Mouse (Mus musculus): ENCODE measurements around the gene Arl8b.
"Not testable (repeated sequence)": the region's sequence is repeated elsewhere in the genome, so short reads cannot be mapped to it uniquely, and the experiment has no call there.

The Arl8b gene

GRCm38 (mm10) chr6:108833963-108834697 lies 51.2 kb downstream of the Arl8b start:
- no peak for DNase-seq (ENCODE audit: inconsistent ontology term)

DNA sequence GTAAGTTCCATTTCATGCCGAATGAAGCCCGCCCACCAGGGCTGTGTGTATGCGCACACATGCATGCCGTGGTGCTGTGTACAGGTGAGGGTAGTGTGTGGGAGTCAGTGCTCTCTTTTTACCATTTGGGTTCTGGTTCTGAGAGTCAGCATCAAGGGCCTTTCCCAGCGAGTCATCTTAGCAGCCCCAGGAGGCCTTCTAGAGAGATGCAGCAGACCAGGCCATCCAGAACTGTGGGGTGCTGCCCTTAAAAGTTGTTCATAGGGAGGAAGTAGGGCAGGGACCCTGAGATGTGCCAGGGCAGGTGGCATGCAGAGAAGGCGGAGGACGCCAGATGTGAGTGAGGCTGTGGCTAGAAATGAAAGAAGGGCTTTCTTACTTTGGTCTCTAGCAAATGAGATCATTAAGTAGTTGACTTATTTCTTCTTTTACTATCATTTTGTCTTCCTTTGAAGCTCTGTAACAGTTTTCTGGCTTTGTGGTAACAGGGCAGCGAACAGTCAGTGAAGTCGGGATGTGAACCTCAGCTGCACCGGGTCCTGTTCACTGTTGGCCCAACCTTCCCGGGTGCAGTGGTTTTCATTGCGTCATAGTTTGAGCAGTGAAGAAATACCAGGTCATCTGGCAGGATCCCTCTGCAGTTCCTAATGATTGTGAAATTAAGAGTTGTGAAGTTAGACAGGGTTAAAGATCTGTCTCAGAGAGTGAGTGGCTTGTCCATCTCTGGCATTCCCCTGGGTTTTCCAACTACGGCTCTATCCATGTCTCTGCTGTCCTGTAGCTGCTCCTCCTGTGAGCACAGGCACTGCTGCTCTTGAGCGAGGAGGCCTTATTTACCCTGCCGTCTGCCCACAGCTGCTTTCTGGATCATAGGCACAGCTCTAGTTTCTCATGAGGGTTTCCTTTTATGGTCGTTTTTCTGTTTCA lies 53.1 kb downstream of the Arl8b start:
- no peak for DNase-seq (ENCODE audit: inconsistent ontology term)

- no peak for DNase-seq (ENCODE audit: inconsistent ontology term)
These were observed 54.2 kb downstream of the Arl8b start for GRCm38 (mm10) chr6:108837081-108837480.

GRCm38 (mm10) chr6:108837958-108838357 lies 55.1 kb downstream of the Arl8b start:
- no peak for DNase-seq (ENCODE audit: inconsistent ontology term)

DNA sequence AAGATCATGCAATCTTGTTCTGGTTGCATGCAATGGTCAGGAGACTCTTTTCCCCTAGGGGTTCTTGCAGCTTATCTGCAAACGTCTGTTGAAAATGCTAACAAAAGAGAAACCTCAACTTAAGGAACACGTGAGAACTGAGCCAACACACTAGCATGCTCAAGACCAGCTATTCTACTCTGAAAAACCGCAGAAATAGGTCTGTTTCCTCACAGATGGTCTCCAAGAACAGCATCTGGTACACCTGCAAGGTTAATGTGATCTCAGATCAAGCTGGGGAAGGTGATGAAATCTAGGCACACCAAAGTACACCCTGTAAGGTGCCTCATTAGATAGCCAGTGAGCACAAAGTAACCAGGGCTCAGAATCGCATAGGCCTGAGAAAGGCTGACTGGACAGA lies 56.5 kb downstream of the Arl8b start:
- DNase-seq (ENCODE audit: inconsistent ontology term) = no peak

DNA sequence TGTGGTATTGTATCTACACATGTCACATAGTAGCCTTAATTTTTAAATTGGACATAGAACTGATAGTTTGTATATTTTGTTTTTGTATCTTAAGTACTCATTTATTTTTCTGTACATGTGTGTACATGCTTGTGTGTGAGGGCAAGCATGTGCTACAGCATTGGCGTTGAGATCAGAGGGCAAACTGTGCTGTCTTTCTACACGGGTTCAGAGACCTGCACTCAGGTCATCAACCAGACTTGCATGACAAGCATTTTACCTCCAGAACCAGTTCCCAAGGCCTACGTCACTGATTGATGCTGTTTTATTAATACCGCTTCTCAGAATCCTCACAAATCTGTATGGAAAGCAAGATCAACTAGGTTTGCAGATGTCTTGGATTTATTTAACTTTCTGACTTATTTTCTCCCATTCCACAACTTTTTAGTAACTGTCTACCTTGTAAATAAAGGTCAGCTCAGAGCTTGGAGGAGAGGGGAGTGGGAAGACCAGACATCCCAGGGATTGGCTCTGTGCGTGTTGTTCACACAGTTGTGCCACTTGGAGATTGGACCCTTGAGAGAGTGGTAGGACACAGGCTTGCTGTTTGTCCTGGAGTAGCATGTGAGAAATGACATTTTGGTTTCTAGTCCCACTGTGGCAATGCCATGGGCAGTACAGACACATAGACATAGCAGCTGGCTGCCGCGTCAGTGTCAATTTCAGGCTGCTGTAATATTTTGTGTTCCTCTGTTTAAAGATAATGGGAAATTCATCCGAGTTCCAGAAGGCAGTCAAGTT lies 58.2 kb downstream of the Arl8b start:
- no peak for DNase-seq (ENCODE audit: inconsistent ontology term)

- DNase-seq (ENCODE audit: inconsistent ontology term) = peak; percentile 80
These were observed 60.8 kb downstream of the Arl8b start for GRCm38 (mm10) chr6:108843664-108844063.

- no peak for DNase-seq (ENCODE audit: inconsistent ontology term)
These were observed 61.2 kb downstream of the Arl8b start for GRCm38 (mm10) chr6:108844093-108844492.

DNA sequence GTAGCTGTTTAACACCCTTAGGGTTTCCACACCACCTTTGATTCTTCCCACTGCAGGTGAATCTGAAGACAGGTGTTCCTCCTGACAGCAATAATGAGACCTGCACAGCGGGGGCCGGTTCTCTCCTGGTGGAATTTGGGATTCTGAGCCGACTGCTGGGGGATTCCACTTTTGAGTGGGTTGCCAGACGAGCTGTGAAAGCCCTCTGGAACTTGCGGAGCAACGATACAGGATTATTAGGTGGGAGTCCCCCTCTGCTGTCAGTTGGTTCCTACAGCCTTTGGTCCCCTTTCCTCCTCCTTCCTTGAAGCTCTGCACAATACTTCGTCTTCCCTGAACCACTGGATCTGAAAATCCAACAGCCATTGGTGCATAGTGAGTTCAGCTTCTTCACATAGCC lies 61.9 kb downstream of the Arl8b start:
- no peak for DNase-seq (ENCODE audit: inconsistent ontology term)

DNA sequence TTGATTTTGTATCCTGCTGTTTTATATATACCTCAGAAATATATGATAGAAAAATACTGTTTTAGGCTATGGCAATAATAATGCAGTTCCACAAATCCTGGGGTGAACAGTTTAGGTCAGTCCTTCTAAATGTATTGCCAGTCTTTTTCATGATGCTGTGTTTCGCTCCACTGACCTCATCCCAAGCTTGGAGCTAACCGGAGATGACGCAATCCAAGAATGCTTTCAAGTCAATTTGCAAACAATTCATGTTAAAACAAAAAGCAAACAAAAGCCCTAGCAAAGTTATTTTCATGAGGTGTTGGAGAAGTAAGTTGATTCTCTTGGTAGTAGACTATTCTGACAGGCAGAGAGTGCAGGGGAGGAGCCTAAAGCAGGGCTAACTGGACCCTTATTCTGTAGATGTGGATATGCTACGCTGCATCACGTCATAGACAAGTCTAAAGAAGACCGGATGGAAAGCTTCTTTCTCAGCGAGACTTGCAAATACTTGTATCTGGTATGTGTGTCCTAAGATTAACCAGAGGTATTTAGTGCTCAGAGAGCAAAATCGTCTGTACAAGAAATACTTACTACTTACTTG lies 69.3 kb downstream of the Arl8b start:
- no peak for DNase-seq (ENCODE audit: inconsistent ontology term)

DNA sequence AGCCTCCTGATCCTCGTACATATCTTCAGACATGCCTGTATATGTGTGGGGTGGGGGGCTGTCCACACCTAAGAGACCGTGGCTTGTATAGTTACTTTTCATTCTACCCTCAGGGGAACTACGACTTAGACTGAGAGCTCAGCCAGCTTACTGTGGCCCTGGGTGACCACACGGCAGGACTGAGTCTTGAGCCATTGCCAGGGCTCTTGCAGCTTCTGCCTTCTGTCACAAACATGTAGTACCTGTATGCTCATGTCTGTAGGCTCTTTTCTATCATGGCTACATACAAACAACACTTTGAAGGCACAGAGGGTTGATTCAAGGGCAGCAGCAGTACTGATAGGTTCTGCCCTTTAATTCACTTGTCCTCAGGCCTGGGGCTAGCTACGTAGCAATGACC lies 70.1 kb downstream of the Arl8b start:
- no peak for DNase-seq (ENCODE audit: inconsistent ontology term)

GRCm38 (mm10) chr6:108858583-108858982 lies 75.7 kb downstream of the Arl8b start:
- no peak for DNase-seq (ENCODE audit: inconsistent ontology term)

- DNase-seq (ENCODE audit: inconsistent ontology term) = no peak
These were observed 78.3 kb downstream of the Arl8b start for GRCm38 (mm10) chr6:108861226-108861625.

- no peak for DNase-seq (ENCODE audit: inconsistent ontology term)
These were observed 79.6 kb downstream of the Arl8b start for GRCm38 (mm10) chr6:108862548-108862947.

DNA sequence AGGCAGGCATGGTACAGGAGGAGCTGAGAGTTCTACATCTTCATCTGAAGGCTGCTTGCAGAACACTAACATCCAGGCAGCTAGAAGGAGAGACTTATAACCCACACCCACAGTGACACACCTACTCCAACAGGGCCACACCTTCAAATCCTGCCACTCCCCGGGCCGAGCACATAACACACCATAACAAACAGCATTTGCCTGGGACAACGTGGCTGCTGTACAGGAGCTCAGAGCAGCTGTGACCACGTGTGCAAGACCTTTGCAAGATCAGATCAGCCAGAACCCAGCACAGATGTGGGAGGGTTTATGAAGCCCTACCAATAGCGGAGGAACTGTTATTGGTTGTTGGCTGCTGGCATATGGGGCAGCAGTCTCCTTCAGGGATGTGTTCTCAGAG lies 83.4 kb downstream of the Arl8b start:
- no peak for DNase-seq (ENCODE audit: inconsistent ontology term)

- not testable (repeated sequence) for DNase-seq (ENCODE audit: inconsistent ontology term)
These were observed 86.1 kb downstream of the Arl8b start for GRCm38 (mm10) chr6:108869031-108869430.

GRCm38 (mm10) chr6:108870421-108870820 lies 87.5 kb downstream of the Arl8b start:
- DNase-seq (ENCODE audit: inconsistent ontology term) = no peak

GRCm38 (mm10) chr6:108871251-108871650 lies 88.4 kb downstream of the Arl8b start:
- DNase-seq (ENCODE audit: inconsistent ontology term) = no peak

Measured in Muller cell, postnatal 12 days (primary cell).